Mouse (Mus musculus) lung, embryonic 14.5 days (tissue): ENCODE data around the gene Lcorl. TPM values are rescaled to one million over a fixed set of nuclear protein-coding genes. Genes with fewer than 3 reads are reported as not detected.
A peak's percentile ranks its signal among the peaks of the same experiment; 100 is the strongest.

Source experiments
- ATAC-seq: fragments of 200-750 bp; cut with Nextera tagmentation; 2 replicates; pipeline ENCODE4 v1.8.0; 2017; ENCODE audit warnings: mild to moderate bottlenecking, moderate TSS enrichment, moderate library complexity; ENCODE audit not compliant: insufficient read depth
- DNase-seq: peaks from one replicate; pipeline ENCODE4 v3.0.0-alpha.2; 2015
- H3K27ac ChIP-seq: fragments of 300-500 bp; sonication (generic); 2 replicates; pipeline ENCODE4 v1.5.1; 2014; ENCODE audit warnings: low read depth, mild to moderate bottlenecking, moderate library complexity
- H3K27me3 ChIP-seq: fragments of 300-500 bp; sonication (generic); 2 replicates; pipeline ENCODE4 v1.6.1; 2014; ENCODE audit warnings: low read length, control low read depth; ENCODE audit not compliant: insufficient read depth
- H3K36me3 ChIP-seq: fragments of 300-500 bp; sonication (generic); 2 replicates; pipeline ENCODE4 v1.6.1; 2014; ENCODE audit warnings: control low read depth; ENCODE audit not compliant: insufficient read depth
- H3K4me1 ChIP-seq: fragments of 300-500 bp; sonication (generic); 2 replicates; pipeline ENCODE4 v1.6.1; 2014; ENCODE audit warnings: antibody characterized with exemption, control low read depth; ENCODE audit not compliant: insufficient read depth
- H3K4me2 ChIP-seq: fragments of 300-500 bp; sonication (generic); 2 replicates; pipeline ENCODE4 v1.6.1; 2014; ENCODE audit warnings: mild to moderate bottlenecking
- H3K4me3 ChIP-seq: fragments of 300-500 bp; sonication (generic); 2 replicates; pipeline ENCODE4 v1.5.1; 2014; ENCODE audit warnings: low read depth, low read length
- H3K9ac ChIP-seq: fragments of 300-500 bp; sonication (generic); 2 replicates; pipeline ENCODE4 v1.6.1; 2014
- H3K9me3 ChIP-seq: fragments of 300-500 bp; sonication (generic); 2 replicates; pipeline ENCODE4 v1.6.1; 2016; ENCODE audit warnings: low read depth, low read length, control low read depth
- CTCF ChIP-seq: IDR thresholded peaks from 2 replicates; pipeline ENCODE4 v1.5.1; 2016; ENCODE audit warnings: antibody characterized with exemption, low read depth
- WGBS: fragments of 180-500 bp; shearing (Covaris S2); extraction: QIAGEN DNeasy Blood & Tissue Kit; methylation state at CpG from one replicate; pipeline ENCODE4 v1.1.7; 2014; 5-methylcytosine and 5-hydroxymethylcytosine counted together
- polyA plus RNA-seq: library from polyadenylated mRNA; unstranded; fragments of >200 nt; fragmentation: Nextera tagmentation; extraction: Ambion mirVana; gene quantifications from 2 replicates; pipeline ENCODE4 v1.2.1, GENCODE M21; 2014

Gene Lcorl
- polyA plus RNA-seq = 46.5 and 47.2 TPM in 2 replicates

GRCm38 (mm10) chr5:45857254-45858011 lies at the start of gene Lcorl:
TSS of gene Lcorl (minus strand) at chr5:45857615.
- Histone ChIP-seq H3K4me3 (peak within 1 kb of the TSS; percentile 91), H3K4me2 (peak within 1 kb of the TSS; percentile 61), H3K9ac (peak within 1 kb of the TSS; percentile 95), H3K36me3 (no peaks in the 10 kb centered on the region), H3K4me1 (no peaks in the 10 kb centered on the region), H3K27ac (peak within 1 kb of the TSS; percentile 99), H3K27me3 (no peaks in the 10 kb centered on the region), H3K9me3 (no peaks in the 10 kb centered on the region)
- WGBS = under 1% methylated on average over 63 of the region's 79 CpGs
- peak; percentile 55 for TF ChIP-seq CTCF
- ATAC-seq (peak; percentile 96), DNase-seq (peak; percentile 98)

- Histone ChIP-seq H3K4me1 (no peaks in the 10 kb centered on the region), H3K36me3 (no peaks in the 10 kb centered on the region), H3K4me2 (no peak overlapping the region), H3K9me3 (no peaks in the 10 kb centered on the region), H3K9ac (no peak overlapping the region), H3K4me3 (no peak overlapping the region), H3K27me3 (no peaks in the 10 kb centered on the region), H3K27ac (no peak overlapping the region)
- TF ChIP-seq CTCF = no peak
- WGBS = 92% methylated on average over 2 of the region's 2 CpGs
- ATAC-seq (no peak), DNase-seq (no peak)
Measured at GRCm38 (mm10) chr5:45904683-45905082, 47.3 kb upstream of the Lcorl start.

GRCm38 (mm10) chr5:45903246-45903645 lies 45.8 kb upstream of the Lcorl start:
- Histone ChIP-seq H3K9me3 (no peaks in the 10 kb centered on the region), H3K27me3 (no peaks in the 10 kb centered on the region), H3K27ac (no peak overlapping the region), H3K9ac (no peak overlapping the region), H3K36me3 (no peaks in the 10 kb centered on the region), H3K4me2 (no peak overlapping the region), H3K4me3 (no peak overlapping the region), H3K4me1 (no peaks in the 10 kb centered on the region)
- WGBS = 52% methylated on average over 3 of the region's 3 CpGs
- no peak for DNase-seq
- no peak for ATAC-seq
- no peak for TF ChIP-seq CTCF

- DNase-seq (no peak), ATAC-seq (no peak)
- Histone ChIP-seq H3K27me3 (no peaks in the 10 kb centered on the region), H3K27ac (no peak overlapping the region), H3K4me2 (no peak overlapping the region), H3K4me1 (no peaks in the 10 kb centered on the region), H3K36me3 (no peaks in the 10 kb centered on the region), H3K9me3 (no peaks in the 10 kb centered on the region), H3K9ac (no peak overlapping the region), H3K4me3 (no peak overlapping the region)
- WGBS = 23% methylated on average over 1 of the region's 1 CpGs
- TF ChIP-seq CTCF = no peak
Measured at GRCm38 (mm10) chr5:45895362-45895761, 37.9 kb upstream of the Lcorl start.

GRCm38 (mm10) chr5:45893696-45894095 lies 36.3 kb upstream of the Lcorl start:
- Histone ChIP-seq H3K27ac (no peak overlapping the region), H3K9me3 (no peaks in the 10 kb centered on the region), H3K9ac (no peak overlapping the region), H3K36me3 (no peaks in the 10 kb centered on the region), H3K4me1 (no peaks in the 10 kb centered on the region), H3K27me3 (no peaks in the 10 kb centered on the region), H3K4me3 (no peak overlapping the region), H3K4me2 (no peak overlapping the region)
- 60% methylated on average over 3 of the region's 3 CpGs for WGBS
- DNase-seq = peak; percentile 47
- no peak for TF ChIP-seq CTCF
- no peak for ATAC-seq

GRCm38 (mm10) chr5:45876328-45876727 lies 18.9 kb upstream of the Lcorl start:
- Histone ChIP-seq H3K4me1 (no peaks in the 10 kb centered on the region), H3K27me3 (no peaks in the 10 kb centered on the region), H3K27ac (no peak overlapping the region), H3K9me3 (no peaks in the 10 kb centered on the region), H3K9ac (no peak overlapping the region), H3K4me3 (no peak overlapping the region), H3K4me2 (no peak overlapping the region), H3K36me3 (no peaks in the 10 kb centered on the region)
- ATAC-seq = no peak
- 85% methylated on average over 1 of the region's 1 CpGs for WGBS
- no peak for TF ChIP-seq CTCF
- DNase-seq = no peak

- WGBS = 53% methylated on average over 4 of the region's 4 CpGs
- Histone ChIP-seq H3K4me3 (no peak overlapping the region), H3K36me3 (no peaks in the 10 kb centered on the region), H3K9me3 (no peaks in the 10 kb centered on the region), H3K27ac (no peak overlapping the region), H3K27me3 (no peaks in the 10 kb centered on the region), H3K9ac (no peak overlapping the region), H3K4me2 (no peak overlapping the region), H3K4me1 (no peaks in the 10 kb centered on the region)
- DNase-seq (peak; percentile 68), ATAC-seq (peak; percentile 58; the same call in 1 of the 2 replicates)
- no peak for TF ChIP-seq CTCF
Measured at GRCm38 (mm10) chr5:45875472-45875871, 18.1 kb upstream of the Lcorl start.
